Mouse (Mus musculus) spleen, postnatal 14 days (tissue): ENCODE measurements at regions not wholly inside any gene's neighbourhood (a gene's known extent, or its start where the extent isn't known, plus 50 kb on each side); places are given as distances from the start of the nearest gene placed in this dataset.
"Not testable (repeated sequence)": the region's sequence is repeated elsewhere in the genome, so short reads cannot be mapped to it uniquely, and the experiment has no call there.

ENCODE experiments used
- DNase-seq, 2 experiments: peaks; one replicate each; pipeline ENCODE4 v3.0.0; 2021 to 2022; ENCODE audit warnings: low spot score in 2 of 2

DNA sequence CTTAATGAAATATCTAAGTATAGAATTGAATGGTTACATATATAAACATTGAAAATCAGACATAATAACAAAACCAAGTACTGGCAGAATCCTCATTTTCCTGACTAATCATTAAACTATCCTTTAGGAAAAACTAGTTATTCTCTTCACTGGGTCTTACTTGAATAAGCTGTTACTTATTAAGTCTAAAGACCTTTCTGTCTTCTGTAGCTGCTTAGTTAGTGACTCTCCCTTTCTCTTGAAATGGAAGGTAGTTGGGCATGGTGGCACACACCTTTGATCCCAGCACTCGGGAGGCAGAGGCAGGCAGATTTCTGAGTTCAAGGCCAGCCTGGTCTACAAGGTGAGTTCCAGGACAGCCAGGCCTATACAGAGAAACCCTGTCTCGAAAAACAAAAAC is 135.9 kb upstream of the Abcb5 start:
- DNase-seq = not testable (repeated sequence)

- no peak for DNase-seq
Observed at GRCm38 (mm10) chr12:119099736-119100135, 133.5 kb upstream of the Abcb5 start.

DNA sequence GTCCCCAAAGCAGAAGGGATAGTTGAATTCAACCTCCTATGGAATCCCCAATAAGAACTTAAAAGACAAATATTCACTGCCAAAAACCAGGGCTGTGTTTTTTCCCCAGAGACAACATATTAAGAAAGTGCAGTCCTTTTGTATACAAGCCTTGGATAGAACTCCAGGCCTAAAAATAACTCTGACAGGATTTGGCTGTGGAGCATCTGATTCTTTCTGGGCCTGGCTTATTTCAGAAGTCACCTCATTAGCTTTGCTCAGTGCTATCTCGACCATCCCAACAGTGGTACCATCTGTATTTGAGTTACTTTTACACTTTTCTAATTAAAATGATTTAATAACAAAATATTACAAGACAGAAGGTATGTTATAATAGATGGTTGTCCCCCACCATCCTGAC is 131.6 kb upstream of the Abcb5 start:
- DNase-seq = no peak

DNA sequence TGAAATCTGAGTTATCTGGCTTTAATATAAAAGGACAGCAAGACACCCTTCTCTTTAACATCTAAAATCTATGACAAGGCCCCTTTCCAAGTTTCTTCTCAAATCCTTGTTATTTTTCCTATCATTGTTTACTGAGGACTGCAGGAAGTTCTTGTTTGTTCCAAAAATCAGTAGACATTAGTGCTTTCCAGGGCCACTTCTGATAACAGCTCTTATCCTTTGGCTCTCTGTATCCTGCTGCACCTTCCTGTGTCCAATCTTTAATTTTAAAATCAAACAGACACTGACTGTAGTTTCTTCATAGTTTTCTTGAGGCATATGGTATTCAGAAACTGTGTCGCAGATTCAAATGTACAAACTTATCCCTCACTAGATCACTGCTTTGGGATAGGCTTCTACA is 128.1 kb upstream of the Abcb5 start:
- DNase-seq = no peak

GRCm38 (mm10) chr12:119093402-119093801 is 127.2 kb upstream of the Abcb5 start:
- no peak for DNase-seq

- DNase-seq = no peak
Observed at GRCm38 (mm10) chr12:119089292-119089691, 123.1 kb upstream of the Abcb5 start.

GRCm38 (mm10) chr12:119088666-119089065 is 122.4 kb upstream of the Abcb5 start:
- no peak for DNase-seq

GRCm38 (mm10) chr12:119084814-119085213 is 118.6 kb upstream of the Abcb5 start:
- no peak for DNase-seq

GRCm38 (mm10) chr12:119082781-119083180 is 116.6 kb upstream of the Abcb5 start:
- no peak for DNase-seq

GRCm38 (mm10) chr12:119075825-119076224 is 109.6 kb upstream of the Abcb5 start:
- no peak for DNase-seq

DNA sequence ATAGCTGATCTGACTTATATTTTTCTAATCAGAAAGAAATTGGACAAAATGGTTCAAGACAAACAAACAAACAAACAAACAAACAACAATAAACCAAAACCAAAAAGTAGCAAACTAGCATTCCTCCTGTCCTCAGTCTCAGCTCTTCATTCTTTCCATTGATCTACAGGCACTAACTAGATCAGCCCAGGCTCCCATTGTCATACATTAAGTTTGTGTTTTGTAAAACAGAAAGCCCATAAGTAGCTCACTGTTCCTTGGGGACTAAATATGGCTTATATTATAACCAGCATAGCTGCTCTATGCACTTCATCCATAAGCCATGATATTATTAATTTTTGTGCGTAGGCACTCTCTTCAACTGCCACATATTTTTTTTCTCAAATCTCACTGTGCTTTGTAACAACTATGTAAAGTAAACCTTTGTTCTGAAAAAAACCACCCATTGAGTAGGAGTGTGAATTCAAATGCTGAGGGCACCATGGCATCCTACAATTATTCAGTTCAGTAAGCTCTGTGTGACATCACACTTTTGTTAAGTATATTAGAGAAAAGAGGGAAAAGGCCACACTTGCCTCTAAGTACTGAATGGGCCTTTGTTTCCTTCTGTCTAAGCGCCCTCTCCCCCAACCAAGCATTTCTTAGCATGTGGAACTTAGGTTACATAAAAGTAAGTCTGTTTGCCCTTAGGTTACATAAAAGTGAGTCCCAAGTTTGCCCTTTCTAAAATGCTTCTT is 108.7 kb upstream of the Abcb5 start:
- no peak for DNase-seq

DNA sequence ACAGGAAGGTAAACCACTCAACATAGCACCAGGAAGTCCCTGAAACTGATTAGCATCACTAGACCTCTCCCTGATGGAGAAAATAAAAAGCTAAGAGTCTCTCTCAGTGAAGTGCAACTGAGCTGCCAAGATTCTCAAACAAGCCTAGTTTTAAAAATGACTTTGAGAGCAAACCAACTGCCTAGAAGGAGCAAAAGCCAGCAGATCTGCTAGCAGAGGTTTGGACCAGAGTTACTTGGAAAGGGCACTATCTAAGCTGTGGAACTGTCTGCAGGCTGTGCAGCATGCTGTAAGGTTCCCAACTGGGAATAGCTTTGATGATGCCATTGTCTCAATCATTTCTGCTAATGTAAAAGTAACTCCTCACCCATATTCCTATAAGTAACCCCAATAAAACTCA is 107.9 kb upstream of the Abcb5 start:
- DNase-seq = no peak

DNA sequence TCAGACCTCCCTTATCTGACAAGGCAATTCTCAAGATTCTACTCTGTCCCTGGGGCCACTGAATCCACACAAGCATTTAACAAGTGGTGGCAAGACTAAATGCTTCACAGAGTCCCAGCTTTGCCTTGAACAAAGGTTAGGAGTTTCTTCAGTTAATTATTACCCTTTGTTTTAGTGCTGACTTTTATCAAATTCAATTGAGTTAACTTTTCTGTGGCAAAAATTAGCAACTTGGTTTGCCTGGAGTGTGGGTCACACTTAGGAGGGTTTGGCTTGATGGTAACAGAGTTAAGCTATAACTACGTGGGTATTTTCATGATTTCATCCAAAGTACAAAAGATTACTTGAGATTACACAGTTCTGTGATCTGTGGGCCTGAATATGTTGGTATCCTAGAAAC is 104.7 kb upstream of the Abcb5 start:
- no peak for DNase-seq

- DNase-seq = no peak
Observed at GRCm38 (mm10) chr12:119070446-119070845, 104.2 kb upstream of the Abcb5 start.

GRCm38 (mm10) chr12:119069747-119070146 is 103.5 kb upstream of the Abcb5 start:
- DNase-seq = no peak

- no peak for DNase-seq
Observed at GRCm38 (mm10) chr12:119068079-119068478, 101.9 kb upstream of the Abcb5 start.

- DNase-seq = no peak
Observed at GRCm38 (mm10) chr12:119062931-119063330, 96.7 kb upstream of the Abcb5 start.

- DNase-seq = no peak
Observed at GRCm38 (mm10) chr12:119062490-119062889, 96.3 kb upstream of the Abcb5 start.

DNA sequence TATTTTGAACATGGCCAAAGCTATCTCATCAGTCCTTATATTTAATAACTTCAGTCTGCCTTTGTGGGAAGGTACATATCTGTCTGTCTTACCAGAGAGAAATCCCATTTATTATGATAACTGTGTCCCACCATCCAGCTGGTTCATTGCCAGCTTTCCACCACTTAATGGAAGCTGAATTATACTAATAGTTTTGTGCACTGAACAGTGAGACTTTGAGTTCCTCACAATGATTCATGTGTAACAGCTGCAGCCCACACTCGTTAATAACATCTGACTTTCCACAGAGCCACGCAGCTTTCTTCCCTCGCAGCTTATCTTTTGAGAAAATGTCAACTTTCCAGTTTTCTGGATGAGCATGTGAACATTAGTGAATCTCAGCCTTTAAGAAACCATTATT is 88.3 kb upstream of the Abcb5 start:
- DNase-seq = no peak

DNA sequence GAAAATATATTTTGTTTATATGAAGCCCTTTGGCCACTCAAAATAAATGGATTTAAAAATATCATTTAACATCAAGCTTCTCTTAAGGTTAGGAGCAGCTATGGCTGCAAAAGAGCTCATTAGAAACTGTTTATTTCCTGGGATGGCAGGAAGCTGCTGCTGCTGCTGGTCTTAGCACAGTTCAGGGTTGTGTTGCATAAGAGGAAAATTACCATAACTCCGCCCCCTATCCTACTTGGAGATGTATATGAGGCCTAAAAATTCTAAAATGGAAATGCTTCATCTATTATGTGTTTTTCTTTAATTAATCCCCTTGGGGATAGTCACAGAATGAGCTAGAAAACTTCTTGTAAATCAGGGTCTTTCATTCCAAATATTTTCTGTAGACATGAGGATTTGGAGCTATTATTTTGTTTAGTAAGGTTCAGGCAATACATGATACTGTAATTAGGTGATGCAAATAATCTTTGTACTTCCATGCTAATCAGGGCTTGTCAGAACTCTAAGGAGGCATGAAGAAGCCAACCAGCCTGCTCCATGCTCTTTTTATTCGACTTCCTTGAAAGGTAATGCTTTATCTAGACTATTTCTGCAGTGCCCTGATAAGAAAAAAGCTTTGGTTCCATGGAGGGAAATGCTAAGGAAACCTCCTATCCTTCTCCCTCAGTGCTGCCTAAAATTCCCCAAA is 85.6 kb upstream of the Abcb5 start:
- no peak for DNase-seq

GRCm38 (mm10) chr12:119038306-119038705 is 72.1 kb upstream of the Abcb5 start:
- DNase-seq = no peak

GRCm38 (mm10) chr12:119034828-119035227 is 68.6 kb upstream of the Abcb5 start:
- DNase-seq = no peak

- no peak for DNase-seq
Observed at GRCm38 (mm10) chr12:119028711-119029110, 62.5 kb upstream of the Abcb5 start.

DNA sequence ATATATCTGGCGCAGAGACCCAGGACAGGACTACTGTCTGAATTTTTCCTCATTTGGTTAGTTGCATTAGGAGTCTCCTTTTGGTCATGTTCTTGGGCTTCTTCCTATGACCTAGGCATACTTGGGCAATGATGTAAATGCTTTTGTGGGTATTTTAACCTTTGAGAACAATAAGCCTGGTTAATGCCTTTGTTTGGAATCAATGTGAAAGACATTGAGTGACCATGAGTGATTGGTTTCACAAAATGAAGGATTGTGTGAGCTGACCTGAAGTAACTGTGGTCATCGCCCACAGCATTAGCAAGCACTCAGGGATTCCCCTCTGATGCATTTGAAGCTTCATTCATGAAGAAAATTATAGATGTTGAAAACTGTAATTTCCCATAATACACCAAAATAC is 61.9 kb upstream of the Abcb5 start:
- no peak for DNase-seq
